Mouse (Mus musculus): ENCODE results near the gene Dpep2nb.
A peak's percentile ranks its signal among the peaks of the same experiment; 100 is the strongest.
"Not testable (repeated sequence)": the region's sequence is repeated elsewhere in the genome, so short reads cannot be mapped to it uniquely, and the experiment has no call there.

Dpep2nb gene

DNA sequence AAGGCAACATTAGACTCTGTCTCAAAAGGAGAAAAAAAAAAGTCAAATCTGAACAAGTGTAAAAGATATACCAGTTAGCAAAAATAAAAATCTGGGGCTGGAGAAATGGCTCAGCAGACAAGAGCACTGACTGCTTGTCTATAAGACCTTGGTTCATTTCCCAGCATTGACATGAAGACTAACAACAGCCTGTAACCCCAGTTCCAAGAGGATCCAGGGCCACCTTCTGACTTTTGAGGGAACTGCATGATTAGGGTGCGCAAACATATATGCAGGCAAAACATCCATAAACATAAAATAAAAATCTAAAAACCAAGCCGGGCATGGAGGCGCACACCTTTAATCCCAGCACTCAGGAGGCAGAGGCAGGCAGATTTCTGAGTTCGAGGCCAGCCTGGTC is 638 bp upstream of the Dpep2nb start:
- no peak for DNase-seq (ENCODE audit: low spot score)

DNA sequence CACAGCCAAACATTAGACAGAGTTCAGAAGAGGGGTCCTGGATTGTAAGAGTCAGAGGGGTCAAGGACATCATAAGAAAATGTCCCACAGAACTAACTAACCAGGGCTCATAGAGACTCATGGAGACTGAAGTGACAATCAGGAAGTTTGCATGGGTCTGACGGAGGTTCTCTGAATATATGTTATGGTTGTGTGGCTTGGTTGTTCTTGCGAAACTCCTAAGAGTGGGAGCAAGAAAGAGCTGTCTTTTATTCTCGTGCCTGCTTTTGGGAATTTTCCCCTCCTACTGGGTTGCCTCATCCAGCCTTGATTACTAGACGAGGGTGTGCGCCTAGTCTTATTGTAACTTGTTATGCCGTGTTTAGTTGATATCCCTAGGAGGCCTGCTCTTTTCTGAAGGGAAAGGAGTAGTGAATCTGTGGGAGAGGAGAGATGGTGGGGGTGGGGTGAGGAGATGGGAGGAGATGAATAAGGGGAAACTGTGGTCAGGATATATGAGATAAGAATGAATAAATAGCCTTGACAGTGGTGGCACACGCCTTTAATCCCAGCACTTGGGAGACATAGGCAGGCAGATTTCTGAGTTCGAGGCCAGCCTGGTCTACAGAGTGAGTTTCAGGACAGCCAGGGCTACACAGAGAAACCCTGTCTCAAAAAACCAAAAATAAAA is 1.1 kb downstream of the Dpep2nb start:
- DNase-seq (ENCODE audit: low spot score): no peak

DNA sequence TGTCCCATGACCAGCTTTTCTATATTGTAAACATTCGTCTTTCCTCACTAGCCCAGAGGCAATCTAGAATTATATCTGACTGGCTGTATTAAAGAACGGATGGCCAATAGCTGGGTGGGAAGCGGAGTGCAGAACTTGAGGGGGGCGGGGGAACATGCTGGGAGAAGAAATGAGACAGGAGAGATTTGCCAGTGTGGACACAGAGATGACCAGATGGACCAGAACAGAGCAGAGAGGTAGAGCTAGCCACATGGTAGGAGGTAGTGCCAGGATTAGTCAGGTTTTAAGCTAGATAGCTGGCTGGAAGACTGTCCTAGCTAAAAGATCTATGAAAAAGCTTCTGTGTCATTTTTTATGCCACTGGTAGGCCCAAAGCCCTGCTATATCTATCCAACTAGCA is 3.9 kb downstream of the Dpep2nb start:
- DNase-seq (ENCODE audit: low spot score): no peak

DNA sequence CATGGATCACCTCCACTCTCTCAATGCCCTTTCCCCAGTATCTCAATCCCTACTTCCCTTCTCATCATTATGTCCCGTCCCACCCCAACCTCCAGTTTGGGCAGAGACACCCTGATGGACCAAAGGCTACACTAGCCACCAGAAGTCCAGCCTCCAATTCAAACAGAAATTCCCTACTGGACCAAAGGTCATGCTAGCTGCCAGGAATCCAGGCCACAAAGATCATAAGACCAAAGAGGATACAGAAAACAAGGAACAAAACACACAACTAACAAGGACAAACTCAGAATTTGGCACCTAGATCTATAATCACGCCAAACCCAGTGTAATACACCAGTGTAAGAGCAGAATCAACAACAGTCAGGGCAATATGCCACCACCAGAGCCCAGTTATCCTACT is 6.8 kb downstream of the Dpep2nb start:
- DNase-seq (ENCODE audit: low spot score): no peak

DNA sequence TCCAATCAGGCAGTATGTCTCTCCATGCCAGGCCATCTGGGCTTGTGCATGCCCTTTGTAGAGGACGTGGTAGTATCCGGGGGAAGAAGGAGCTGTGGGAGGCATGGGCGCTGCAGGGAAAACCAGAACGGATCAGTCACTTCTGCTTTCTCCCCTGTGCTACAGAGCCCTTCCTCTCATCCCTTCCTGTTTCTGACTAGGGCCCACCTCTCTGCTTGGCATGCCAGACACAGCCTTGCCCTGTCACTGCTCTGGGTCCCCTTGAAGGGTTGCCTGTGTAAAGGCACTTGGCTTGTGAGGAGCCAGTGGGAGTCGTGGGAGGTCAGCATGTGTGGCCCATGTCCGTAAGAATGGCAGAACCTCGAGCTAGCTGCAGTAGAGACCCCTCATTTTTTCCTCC is 9.4 kb downstream of the Dpep2nb start:
- no peak for DNase-seq (ENCODE audit: low spot score)

DNA sequence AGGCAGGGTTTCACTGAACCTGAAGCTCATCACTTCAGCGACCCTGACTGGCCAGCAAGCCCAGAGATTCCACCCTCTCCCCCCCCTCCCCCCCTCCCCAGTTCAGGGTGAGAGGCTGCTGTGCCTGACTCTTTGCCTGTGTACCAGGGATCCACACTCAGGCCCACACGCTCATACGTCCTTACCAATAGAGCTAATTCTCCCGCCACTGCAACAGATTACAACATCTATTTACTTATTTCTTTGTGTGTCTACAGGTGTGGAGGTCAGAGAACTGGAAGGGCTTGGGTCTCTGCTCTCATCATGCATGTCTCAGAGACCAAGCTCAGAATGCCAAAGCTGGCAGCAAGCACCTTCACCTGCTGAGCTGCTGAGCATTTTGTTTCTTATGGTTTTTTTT is 12.5 kb downstream of the Dpep2nb start:
- DNase-seq (ENCODE audit: low spot score): no peak

DNA sequence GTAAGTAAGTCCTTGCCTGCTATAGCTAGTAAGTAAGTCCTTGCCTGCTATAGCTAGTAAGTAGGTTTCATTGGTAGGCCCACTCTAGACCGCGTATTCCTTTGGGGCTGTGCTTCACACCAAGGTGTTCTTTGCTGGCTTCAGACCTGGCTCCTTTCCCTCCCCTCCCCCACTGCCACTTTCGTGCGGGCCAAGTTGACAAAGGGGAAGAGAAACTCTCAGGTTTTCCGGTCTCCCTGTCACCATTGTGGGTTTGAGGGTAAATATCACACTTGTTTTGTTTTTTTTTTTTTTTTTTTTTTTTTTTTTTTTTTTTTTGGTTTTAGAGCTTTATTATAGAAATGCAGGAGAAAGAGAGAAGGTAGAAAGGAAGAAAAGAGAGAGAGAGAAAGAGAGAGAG is 13.3 kb downstream of the Dpep2nb start:
- no peak for DNase-seq (ENCODE audit: low spot score)

DNA sequence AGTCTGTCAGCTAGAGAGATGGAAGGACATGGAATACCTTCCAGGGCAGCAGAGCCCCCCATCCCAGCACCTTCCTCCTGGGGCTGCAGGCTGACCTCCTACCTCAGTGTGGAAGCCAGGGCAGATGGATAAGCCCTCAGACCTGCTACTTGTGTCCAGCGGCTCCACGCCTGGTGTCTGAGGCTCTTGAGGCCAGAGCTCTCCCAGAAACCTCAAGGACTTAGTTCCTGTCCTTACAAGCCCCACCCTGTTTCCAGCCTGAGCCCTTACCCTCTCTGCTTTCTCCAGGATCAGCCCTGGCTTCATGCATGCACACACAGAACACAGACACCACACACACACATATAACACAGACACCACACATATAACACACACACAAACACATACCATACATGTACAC is 14.2 kb downstream of the Dpep2nb start:
- DNase-seq (ENCODE audit: low spot score): no peak

DNA sequence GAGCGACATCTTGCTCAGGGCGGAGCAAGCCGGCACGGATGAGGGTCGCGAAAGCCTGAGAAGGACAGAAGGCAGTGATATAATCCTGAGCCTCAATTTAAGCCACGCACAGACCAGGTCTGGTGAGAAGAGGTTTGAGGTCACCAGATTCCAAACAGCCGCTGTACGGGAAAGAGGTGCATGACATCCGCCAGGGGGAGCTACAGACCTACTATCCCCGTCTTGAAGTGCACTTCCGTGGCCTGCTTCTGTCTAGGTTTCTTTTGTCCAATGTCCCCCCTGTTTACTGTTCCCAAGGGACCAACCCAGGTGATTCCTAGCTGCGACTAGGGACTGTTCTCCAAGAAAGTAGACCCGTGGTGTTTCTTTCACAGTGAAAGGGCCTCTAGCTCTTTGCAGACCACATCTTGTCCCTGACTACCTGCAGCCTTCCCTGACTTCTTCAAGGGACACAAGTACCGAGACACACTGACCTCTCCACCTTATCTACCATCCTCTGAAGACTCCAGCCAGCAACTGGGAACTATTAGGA is 14.9 kb downstream of the Dpep2nb start, which contains the start of gene Dus2:
Gene Dus2 (plus strand): TSS at position 482 of the 532 bp plus-strand sequence.
- peak; percentile 67 for DNase-seq (ENCODE audit: low spot score)

DNA sequence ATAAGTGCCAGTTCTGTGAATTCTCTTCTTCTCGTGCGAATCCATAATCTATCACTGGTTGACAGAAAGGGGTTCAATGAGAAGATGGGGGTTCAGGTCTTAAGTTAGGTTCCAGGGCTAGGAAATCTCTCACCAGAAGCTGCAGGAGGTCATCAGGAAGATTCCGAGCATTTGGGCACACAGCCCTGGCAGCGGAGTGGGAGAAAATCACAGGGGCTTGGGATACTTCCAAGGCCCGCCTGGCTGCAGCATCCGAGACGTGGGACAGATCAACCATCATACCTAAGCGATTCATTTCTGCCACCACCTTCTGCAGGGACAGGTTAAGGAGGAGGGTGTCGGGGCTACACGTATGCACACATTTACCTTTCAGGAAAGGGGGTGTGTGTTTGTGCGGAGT is 17.2 kb downstream of the Dpep2nb start:
- no peak for DNase-seq (ENCODE audit: low spot score)

DNA sequence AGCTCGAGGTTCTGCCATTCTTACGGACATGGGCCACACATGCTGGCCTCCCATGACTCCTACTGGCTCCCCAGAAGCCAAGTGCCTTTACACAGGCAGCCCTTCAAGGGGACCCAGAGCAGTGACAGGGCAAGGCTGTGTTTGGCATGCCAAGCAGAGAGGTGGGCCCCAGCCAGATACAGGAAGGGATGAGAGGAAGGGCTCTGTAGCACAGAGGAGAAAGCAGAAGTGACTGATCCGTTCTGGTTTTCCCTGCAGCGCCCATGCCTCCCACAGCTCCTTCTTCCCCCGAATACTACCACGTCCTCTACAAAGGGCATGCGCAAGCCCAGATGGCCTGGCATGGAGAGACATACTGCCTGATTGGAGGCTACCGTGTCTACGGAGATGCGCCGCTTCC is 22.4 kb downstream of the Dpep2nb start:
- DNase-seq (ENCODE audit: low spot score): not testable (repeated sequence)

DNA sequence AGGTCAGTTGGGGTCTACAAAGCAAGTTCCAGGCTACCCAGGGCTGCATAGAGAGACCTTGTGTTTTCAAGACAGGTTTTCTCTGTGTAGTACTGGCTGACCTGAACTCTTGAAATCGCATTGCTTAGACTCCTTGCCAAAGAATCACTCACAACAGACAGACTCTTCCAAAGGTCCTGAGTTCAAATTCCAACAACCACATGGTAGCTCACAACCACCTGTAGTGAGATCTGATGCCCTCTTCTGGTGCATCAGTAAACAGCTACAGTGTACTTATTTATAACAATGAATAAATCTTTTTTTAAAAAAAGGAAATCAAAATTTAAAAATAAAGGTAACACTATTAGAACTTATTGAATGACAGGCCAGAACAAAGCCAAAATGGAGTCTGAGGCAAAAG is 24.6 kb downstream of the Dpep2nb start:
- no peak for DNase-seq (ENCODE audit: low spot score)

DNA sequence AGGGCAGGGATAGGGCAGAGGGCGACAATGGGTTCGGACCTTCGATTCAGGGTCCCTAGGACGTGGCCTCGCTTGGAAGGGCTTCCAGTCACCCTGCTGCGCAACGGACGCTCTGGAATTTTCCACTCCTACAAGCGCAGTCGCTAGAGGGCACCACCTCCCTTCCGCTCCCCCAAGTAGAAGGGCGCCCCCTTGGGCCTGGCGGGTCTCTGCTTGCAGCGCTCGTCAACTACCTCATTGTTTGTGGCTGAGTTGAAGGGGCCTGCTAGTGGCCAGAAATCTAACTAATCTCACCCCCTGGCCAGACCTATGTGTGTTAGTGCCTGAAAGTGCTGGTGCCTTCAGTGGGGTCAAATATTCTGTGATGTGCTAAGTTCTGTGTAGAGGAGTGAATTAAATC is 26.4 kb downstream of the Dpep2nb start, which contains the start of gene Dpep3:
Gene Dpep3 (minus strand): TSS at position 105 of the 400 bp plus-strand sequence.
- peak; percentile 87 for DNase-seq (ENCODE audit: low spot score)

DNA sequence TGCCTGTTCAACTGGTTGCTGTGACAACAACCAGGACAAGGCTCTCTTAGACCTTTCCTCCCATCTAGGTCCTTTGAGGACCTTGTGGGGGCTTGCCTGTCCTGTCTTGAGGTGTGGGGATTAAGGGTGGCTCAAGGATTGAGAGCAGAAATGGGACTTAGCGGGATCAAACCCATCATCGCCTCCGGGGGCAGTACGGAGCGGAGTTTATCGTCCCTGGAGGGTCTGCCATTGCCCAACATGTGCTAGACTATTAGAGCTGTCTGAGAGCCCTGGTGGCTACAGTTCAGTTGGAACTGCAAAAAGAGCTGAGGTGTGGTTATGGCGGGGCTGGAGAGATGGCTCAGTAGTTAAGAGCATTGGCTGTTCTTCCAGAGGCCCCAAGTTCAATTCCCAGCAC is 30.4 kb downstream of the Dpep2nb start:
- no peak for DNase-seq (ENCODE audit: low spot score)

DNA sequence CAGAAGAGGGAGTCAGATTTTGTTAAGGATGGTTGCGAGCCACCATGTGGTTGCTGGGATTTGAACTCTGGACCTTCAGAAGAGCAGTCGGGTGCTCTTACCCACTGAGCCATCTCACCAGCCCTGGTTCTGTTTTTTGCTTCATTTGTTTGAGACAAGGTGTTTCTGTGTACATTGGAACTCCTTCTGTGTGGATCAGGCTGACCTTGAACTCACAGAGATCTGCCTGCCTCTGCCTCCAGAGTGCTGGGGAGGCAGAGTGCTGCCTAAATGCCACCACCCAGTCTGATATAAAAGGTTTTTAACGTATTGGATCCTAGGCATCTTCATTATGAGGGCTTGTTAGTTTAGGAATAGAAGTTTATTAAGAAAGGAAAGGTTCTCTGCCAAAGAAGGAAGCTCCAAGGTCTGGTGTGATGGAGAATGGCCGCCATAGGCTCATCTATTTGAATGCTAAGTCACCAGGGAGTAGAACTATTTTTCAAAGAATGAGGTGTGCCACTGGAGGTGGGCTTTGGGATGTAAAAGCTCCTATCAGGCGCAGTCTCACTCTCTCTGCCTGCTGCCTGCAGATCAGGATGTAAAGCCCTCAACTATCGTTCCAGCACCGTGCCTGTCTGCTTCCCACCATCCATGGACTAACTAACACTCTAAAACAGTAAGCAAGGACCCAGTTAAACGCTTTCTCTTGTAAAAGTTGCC is 34.6 kb downstream of the Dpep2nb start:
- no peak for DNase-seq (ENCODE audit: low spot score)

DNA sequence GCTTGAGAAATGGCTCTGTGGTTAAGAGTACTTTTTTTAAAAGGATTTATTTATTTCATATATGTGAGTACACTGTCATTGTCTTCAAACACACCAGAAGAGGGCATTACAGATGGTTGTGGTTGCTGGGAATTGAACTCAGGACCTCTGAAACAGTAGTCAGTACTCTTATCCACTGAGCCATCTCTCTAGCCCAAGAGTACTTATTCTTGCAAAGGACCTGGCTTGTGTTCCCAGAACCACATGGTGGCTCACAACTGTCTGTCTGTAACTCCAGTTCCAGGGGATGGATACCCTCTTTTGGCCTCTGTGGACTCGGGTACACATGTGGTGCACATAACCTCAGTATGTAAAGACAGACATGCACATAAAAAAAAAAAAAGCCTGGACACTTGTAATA is 36.4 kb downstream of the Dpep2nb start:
- no peak for DNase-seq (ENCODE audit: low spot score)

DNA sequence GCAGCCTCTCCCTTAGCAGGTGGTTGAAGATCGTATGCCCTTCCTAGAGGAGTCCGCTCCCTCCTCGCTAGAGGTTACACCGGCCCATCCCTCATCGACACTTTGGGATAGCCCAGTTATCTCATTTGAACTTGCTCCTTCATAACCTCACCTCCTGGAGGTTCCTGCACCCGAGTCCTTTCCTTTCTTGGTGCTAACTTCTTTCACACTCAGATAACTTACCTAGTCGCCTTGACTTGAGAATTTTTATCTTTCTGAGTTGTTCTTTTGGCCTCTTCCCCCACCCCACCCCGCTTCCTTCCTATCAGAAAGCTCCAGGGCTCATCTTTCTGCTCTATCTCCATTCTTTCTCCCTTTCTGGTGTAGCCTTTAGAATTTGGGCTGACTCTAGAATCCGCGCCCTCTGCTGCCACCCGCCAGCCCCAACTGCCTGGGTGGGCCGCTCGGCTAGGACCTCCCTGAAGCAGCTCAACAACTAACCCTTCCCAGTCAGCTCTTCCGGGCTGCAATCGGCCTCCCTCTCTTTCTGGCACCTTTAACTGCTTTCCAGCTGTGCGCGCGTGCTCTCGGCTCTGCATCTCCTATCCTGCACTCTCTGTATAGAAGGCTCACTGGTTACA is 39.0 kb downstream of the Dpep2nb start:
- DNase-seq (ENCODE audit: low spot score): peak; percentile 42

DNA sequence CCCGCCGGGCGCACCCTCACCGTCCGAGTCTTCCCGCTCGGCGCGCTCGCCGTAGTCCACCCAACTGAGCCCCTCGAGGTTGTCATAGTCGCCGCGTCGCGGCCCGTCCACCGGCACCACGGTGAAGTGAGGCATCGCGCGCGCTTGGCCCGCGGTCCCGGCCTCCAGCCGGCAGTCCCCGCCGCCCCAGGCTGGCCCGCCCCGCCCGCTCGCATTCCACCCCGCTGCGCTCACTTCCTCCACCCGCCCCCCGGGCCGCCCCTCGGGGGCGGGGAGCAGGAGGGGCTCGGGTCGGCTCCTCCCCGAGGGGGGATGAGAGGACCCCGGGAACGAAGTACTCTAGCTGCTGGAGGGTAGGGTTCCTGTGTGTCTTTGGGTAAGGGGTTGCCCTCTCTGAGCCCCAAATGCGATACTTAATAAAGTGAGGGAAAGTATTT is 39.9 kb downstream of the Dpep2nb start, which contains the start of gene Slc12a4:
Gene Slc12a4 (minus strand): TSS at position 193 of the 437 bp plus-strand sequence.
- peak; percentile 74 for DNase-seq (ENCODE audit: low spot score)

DNA sequence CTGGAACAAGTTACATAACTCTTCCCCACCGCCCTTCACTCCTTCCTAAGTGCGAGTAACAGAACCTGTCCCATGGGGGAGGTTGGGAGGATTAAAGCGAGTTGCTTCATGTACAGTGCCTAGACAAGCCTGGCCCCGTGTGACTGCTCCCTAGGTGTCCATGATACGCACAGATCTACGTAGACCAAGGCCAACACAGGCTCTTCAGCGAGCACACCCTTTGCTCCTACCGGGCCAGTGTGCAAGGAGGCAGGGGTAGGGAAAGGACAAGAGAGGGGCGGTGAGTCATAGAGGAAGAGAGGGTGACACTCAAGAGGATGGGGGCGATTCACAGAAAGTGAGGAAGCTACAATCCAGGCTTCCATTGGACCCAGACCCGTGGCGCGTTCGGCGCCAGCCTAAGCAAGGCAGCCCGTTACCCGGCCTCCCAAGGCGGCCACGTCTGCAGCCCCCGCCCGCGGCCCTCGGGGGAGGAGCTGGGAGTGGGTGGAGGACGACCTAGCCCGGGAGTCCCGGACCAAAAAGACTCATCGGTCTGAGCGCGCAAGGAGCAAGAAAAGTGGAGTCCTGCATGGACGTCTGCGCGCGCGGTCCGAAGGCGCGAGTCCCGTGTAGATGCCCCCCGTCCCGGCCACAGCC is 40.4 kb downstream of the Dpep2nb start:
- DNase-seq (ENCODE audit: low spot score): peak; percentile 42

DNA sequence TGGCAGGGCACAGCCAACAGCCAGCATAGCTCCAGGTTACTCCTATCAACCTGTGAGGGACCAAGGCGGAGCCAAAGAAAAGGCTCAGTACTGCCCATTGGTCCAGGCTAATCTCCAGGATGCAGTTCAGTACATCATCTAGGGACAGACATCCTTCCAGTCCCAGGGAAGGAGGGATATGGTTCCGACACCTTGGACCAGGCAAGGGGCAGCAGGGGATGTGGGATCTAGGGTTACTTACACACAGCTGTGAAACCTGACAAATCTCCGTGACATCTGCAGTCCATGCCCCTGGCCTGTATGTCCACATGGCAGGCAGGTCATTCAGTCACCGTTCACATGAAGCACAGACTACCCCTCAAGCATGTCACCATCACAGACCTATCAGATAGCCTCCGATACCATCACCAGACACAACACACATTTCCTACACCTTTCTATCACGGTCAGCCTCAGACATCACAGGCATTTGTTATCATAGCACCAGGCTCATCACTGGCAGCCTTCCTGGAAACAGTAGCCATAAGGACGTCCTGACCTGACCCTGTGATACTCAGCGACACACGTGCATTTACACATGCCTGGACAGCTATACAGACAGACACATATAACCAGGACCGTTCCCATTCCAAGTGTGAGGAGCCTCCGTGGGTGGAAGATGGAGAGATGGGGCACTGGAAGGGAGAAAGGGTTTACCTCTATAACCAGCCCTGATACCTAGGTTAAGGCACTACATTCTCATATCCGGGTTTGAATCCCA is 41.1 kb downstream of the Dpep2nb start:
- no peak for DNase-seq (ENCODE audit: low spot score)

DNA sequence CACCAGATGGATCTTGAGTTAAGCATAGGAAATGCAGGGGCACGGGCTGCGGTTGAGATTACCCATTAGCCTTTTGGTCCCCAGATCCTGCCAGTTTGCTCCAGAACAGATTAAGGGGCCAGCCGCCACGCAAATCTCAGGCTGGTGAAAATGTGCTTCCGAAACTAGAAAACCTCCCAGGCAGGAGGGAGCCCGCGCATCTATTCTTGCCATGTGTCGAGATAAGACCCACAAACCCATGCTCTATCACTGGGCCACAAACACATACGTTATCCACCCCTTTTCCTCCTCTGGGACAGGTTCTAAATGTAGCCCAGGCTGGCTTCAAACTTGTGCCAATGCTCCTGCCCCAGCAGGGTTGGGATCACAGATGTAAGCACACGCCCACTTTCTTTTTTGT is 44.2 kb downstream of the Dpep2nb start:
- no peak for DNase-seq (ENCODE audit: low spot score)

DNA sequence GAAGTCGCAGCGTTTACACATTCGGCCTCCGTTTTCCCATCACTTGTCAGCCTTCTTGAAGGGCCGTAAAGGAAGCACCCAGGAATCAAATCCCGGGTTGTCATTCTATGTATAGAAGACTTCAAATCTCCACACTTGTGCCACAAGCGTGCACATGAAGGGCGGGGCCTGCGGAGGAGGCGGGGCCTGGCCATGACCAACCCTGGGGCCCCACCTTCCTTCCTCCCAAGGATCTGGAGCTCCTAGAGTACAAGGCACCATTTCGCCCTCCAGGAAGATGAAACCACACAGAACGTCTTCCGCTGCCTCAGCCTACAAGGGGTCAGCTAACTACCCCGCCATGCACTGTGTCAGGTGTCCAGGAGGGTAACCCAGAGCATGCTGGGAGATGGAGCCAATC is 44.7 kb downstream of the Dpep2nb start:
- no peak for DNase-seq (ENCODE audit: low spot score)

All from testis, postnatal 14 days (tissue).